Mouse (Mus musculus): Measurements from ENCODE around the gene Rbm39.
"Not testable (repeated sequence)": the region's sequence is repeated elsewhere in the genome, so short reads cannot be mapped to it uniquely, and the experiment has no call there.

Gene Rbm39

GRCm38 (mm10) chr2:156180094-156180821 lies at the start of gene Rbm39:
Rbm39 (minus strand) TSS chr2:156180238.
- peak; percentile 100 for DNase-seq (ENCODE audit: low spot score)

GRCm38 (mm10) chr2:156229171-156229570 lies 49.1 kb upstream of the Rbm39 start:
- no peak for DNase-seq (ENCODE audit: low spot score)

- DNase-seq (ENCODE audit: low spot score): no peak
Observed at GRCm38 (mm10) chr2:156227689-156228088, 47.7 kb upstream of the Rbm39 start.

GRCm38 (mm10) chr2:156224043-156224442 lies 44.0 kb upstream of the Rbm39 start:
- DNase-seq (ENCODE audit: low spot score): no peak

- DNase-seq (ENCODE audit: low spot score): no peak
Observed at GRCm38 (mm10) chr2:156222100-156222499, 42.1 kb upstream of the Rbm39 start.

GRCm38 (mm10) chr2:156217786-156218185 lies 37.7 kb upstream of the Rbm39 start:
- no peak for DNase-seq (ENCODE audit: low spot score)

- DNase-seq (ENCODE audit: low spot score): no peak
Observed at GRCm38 (mm10) chr2:156203917-156204316, 23.9 kb upstream of the Rbm39 start.

GRCm38 (mm10) chr2:156202848-156203437 lies 22.9 kb upstream of the Rbm39 start:
- DNase-seq (ENCODE audit: low spot score): no peak

- DNase-seq (ENCODE audit: low spot score): no peak
Observed at GRCm38 (mm10) chr2:156201486-156201885, 21.4 kb upstream of the Rbm39 start.

GRCm38 (mm10) chr2:156199944-156200343 lies 19.9 kb upstream of the Rbm39 start:
- DNase-seq (ENCODE audit: low spot score): no peak

- no peak for DNase-seq (ENCODE audit: low spot score)
Observed at GRCm38 (mm10) chr2:156197129-156197911, 17.3 kb upstream of the Rbm39 start.

- DNase-seq (ENCODE audit: low spot score): peak; percentile 94
Observed at GRCm38 (mm10) chr2:156196302-156197128, 16.5 kb upstream of the Rbm39 start, which contains the start of gene Phf20. Phf20 (plus strand) TSS chr2:156196466.

GRCm38 (mm10) chr2:156194571-156194970 lies 14.5 kb upstream of the Rbm39 start:
- no peak for DNase-seq (ENCODE audit: low spot score)

- DNase-seq (ENCODE audit: low spot score): no peak
Observed at GRCm38 (mm10) chr2:156193066-156193862, 13.2 kb upstream of the Rbm39 start.

GRCm38 (mm10) chr2:156192068-156192467 lies 12.0 kb upstream of the Rbm39 start:
- no peak for DNase-seq (ENCODE audit: low spot score)

- DNase-seq (ENCODE audit: low spot score): no peak
Observed at GRCm38 (mm10) chr2:156191540-156191939, 11.5 kb upstream of the Rbm39 start.

GRCm38 (mm10) chr2:156190004-156190896 lies 10.2 kb upstream of the Rbm39 start:
- no peak for DNase-seq (ENCODE audit: low spot score)

GRCm38 (mm10) chr2:156189241-156189640 lies 9.2 kb upstream of the Rbm39 start:
- not testable (repeated sequence) for DNase-seq (ENCODE audit: low spot score)

GRCm38 (mm10) chr2:156181592-156181991 lies 1.6 kb upstream of the Rbm39 start:
- DNase-seq (ENCODE audit: low spot score): no peak
